Mouse (Mus musculus): ENCODE measurements around the gene Hnrnpll.

Hnrnpll gene

DNA sequence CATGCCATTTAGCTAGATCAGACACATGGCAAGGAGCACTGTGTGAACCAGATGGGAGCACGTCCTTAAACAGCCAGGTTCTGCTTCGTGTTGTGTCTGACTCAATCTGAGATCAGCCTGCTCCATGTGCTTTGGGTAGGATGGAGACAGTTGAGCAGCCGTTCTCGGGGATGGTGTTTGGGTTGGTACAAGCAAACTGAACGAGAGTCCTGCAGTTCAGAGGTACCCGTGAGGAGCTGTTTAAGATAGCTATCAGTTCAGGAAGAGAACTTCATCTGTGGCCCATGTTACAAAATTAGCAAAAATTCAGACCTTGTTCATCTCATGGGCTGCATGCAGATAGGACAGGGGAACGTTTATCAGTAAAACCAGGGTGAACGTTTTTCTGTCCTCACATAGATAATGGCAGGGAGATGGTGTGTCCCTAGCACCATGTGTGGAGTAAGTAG, 47.7 kb downstream of the Hnrnpll start:
- in situ Hi-C loops (cut with MboI; ENCODE audit: low pct_unique_long_range_greater_than_20kb in 1 of 2, low sequenced_read_pairs in 2 of 2, unreplicated experiment in 1 of 2), result loop anchor here in 1 of 2 experiments (25.0 kb wide), 1 partner anchor 352 kb away; no protein-coding TSS in a partner anchor

DNA sequence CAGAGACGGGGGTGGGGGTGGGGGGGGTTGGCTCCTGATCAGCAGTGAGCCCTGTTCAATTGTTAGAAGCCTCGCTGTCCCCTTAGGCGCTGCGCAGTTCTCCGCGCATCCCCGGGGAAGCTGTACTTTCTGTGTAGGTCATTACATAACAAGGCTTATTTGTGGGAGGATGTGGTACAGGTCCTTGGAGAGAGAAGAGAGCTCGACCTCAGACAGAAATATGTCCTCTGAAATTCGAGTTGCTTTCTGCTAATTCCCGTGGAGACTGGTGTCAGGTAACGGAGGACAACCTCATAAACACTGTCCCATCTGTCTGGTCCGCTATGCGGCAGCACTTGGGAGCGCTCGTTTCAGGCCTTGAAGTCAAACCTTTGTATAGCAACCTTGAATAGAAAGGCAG, 52.2 kb downstream of the Hnrnpll start:
- in situ Hi-C loops (cut with MboI; ENCODE audit: low pct_unique_long_range_greater_than_20kb in 1 of 2, low sequenced_read_pairs in 2 of 2, unreplicated experiment in 1 of 2), result loop anchor here in 1 of 2 experiments (25.0 kb wide), 1 partner anchor 348 kb away; no protein-coding TSS in a partner anchor

DNA sequence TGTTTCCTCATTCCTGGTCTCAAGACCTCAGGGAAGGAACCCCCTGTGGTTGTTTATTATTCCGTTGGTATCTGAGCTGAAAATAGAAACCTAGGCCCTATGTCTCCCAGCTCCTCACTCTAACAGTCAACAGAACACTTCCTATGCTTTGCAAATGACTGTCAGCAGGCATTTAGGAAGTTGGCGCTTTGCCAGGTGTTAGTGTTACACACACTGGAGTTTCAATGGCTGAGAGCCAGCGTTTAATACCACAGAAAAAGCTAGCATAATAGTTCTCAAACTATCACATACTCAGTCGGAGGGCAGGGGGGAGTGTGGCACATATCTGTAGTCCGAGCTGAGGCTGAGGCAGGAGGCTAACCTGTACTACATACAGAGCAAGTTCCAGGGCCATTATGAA, 53.3 kb downstream of the Hnrnpll start:
- in situ Hi-C loops (cut with MboI; ENCODE audit: low pct_unique_long_range_greater_than_20kb in 1 of 2, low sequenced_read_pairs in 2 of 2, unreplicated experiment in 1 of 2), result loop anchor here in 1 of 2 experiments (25.0 kb wide), 1 partner anchor 347 kb away; no protein-coding TSS in a partner anchor

DNA sequence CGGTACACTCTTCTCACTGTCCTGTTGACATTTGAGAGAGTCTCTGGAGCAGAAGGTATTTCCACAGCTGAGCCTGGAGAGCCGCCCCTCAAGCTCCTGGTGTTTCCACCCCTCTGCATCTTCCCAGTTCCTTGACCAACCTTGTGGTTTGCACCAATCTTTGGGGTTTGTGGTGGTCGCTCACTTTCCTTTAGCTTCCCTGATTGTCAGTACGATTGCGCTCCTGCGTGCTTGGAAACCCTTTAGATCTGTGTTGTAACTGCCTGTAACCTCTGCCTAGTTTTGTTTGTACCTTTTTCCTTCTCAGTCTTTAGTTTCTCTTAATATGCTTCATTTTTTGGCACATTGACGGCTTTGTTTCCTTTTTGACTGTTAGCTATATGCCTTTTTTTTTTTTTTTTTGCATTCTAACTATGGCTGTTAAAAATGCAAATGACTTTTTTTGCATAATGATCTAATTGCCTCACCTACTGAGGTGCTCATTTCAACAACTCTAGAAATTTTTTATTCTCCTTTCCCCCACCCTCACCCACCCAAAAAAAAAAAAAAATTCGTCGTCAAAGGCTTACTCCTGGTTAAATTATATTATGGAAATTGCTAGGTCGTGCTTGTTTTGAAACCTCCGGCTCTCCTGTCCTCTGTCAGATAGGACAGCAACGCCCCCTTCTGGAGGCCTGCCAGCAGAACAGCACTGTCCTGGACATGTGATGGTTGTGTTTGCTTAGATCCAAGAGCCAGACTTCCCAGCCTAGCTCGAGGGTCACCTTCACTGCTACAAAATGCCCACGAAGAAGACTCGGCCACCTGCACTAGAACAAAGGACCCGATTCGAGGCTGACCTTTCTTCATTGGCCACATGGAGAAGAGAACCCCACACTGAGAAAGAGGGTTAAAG, 57.5 kb downstream of the Hnrnpll start:
- in situ Hi-C loops (cut with MboI; ENCODE audit: low pct_unique_long_range_greater_than_20kb in 1 of 2, low sequenced_read_pairs in 2 of 2, unreplicated experiment in 1 of 2), result loop anchor here in 1 of 2 experiments (25.0 kb wide), 1 partner anchor 342 kb away; no protein-coding TSS in a partner anchor

DNA sequence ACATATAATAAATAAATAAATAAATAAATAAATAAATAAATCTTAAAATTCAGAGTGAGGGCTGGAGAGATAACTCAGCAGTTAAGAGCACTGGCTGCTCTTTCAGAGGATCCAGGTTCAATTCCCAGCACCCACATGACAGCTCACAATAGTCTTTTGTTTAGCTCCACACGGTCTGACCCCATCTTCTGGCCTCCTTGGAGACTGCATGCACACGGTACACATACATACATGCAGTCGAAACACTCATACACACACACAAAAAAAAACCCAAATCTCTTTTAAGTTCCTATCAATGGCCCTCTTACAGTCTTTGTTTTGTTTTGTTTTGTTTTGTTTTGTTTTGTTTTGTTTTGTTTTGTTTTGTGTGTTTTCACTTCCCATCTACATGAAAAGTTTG, 58.3 kb downstream of the Hnrnpll start:
- in situ Hi-C loops (cut with MboI; ENCODE audit: low pct_unique_long_range_greater_than_20kb in 1 of 2, low sequenced_read_pairs in 2 of 2, unreplicated experiment in 1 of 2), result loop anchor here in 1 of 2 experiments (25.0 kb wide), 1 partner anchor 342 kb away; no protein-coding TSS in a partner anchor

DNA sequence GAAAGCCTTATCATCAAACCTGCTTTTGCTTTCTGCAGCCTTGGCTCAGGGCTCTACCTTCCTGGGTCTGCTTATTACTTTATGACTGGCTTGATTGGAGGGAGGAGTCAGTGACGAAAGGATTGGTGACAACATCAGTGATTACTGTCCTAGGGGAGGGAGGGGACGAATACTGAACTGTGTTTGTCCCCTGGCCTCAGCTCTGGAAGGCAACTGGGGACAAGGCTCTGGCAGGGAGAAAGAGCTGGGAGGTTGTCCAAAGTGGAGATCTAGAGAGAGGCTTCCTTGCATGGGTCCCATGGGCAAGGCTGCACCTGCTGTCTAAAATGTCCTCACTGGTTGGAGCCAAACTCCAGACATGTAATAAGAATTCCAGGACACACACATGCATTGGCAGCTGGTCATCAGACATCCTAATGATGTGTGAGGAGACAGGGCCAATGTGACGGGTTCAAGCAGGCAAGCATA, 59.7 kb downstream of the Hnrnpll start:
- in situ Hi-C loops (cut with MboI; ENCODE audit: low pct_unique_long_range_greater_than_20kb in 1 of 2, low sequenced_read_pairs in 2 of 2, unreplicated experiment in 1 of 2), result loop anchor here in 1 of 2 experiments (25.0 kb wide), 1 partner anchor 340 kb away; no protein-coding TSS in a partner anchor

DNA sequence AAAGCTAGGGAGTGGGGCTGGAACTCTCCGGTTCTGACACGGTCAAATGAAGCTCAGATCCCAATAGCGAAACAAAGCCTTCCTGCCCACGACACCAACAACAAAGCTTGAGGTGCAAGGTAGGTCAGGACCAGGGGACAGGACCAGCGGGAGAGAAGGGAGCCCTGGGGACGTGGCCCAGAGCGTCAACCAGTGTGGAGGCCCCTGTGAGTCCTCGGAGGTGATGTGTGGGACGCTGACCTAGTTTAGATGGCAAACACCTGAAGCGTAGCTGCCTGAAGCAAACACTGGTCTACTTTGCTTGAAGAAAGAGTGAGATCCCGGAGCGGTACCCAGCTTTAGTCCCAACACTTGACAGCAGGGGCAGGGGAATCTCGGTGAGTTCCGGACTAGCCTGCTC, 62.5 kb downstream of the Hnrnpll start:
- in situ Hi-C loops (cut with MboI; ENCODE audit: low pct_unique_long_range_greater_than_20kb in 1 of 2, low sequenced_read_pairs in 2 of 2, unreplicated experiment in 1 of 2), result loop anchor here in 1 of 2 experiments (25.0 kb wide), 1 partner anchor 337 kb away; no protein-coding TSS in a partner anchor

DNA sequence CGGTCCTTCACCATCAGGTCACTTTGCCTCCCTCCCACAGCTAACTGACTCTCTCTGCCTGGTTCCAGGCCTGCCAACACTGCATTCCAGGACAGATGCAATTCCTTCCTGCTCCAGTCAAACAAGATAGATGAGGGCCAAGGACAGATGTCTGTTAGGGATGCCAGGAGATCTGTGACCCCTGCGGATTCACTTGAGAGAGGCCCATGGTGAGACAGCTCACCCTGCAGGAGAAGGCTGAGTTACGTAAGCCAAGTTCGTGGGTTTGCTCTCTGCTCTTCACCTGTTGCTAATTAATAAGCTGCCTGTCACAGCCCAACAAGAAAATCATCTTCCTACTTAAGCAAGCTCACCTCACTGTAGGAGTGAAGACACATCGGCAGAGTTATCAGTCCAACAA, 63.1 kb downstream of the Hnrnpll start:
- in situ Hi-C loops (cut with MboI; ENCODE audit: low pct_unique_long_range_greater_than_20kb in 1 of 2, low sequenced_read_pairs in 2 of 2, unreplicated experiment in 1 of 2), result no loop called here

DNA sequence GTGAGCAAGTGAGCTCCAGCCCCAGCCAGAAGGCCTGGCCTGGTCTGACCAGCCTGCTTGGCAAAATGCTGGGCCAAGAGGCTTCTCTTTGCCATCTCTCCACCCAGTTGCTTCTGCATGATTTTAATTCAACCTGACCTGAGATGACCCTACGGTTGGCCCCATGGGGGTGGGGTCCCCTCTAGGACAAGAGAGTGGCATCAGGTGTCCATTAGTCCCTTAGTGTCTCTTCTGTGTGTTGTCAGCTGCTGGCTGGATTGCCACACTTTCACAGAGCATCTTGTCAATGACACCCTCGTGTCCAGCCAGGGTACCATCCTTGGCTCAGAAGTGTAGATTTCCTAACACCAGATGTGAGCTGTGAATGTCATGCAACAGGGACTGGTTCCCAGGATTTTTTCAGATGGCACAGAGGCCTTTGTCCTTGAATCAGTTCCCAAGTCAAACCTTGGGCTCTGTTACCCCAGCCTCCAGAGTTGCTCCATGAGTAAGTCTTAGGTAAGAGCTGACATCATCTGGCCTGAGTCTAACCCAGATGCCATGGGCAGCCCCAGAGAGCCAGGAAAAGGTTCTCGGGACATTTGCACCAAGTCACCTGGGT, 66.9 kb downstream of the Hnrnpll start:
- in situ Hi-C loops (cut with MboI; ENCODE audit: low pct_unique_long_range_greater_than_20kb in 1 of 2, low sequenced_read_pairs in 2 of 2, unreplicated experiment in 1 of 2), result no loop called here

DNA sequence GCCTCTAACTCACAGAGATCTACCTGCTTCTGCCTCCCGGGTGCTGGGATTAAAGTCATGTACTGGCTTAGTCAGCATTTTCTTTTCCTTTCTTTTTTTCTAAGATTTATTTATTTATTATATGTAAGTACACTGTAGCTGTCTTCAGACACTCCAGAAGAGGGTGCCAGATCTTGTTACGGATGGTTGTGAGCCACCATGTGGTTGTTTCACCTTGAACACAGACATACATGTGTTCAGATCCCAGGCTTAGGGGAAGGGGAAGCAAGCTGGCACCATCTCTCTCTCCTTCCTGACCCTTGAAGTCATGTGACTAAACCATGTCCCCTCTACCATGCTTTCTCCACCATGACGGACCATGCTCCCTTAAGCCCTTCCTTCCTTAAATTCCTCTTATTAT, 70.0 kb downstream of the Hnrnpll start:
- in situ Hi-C loops (cut with MboI; ENCODE audit: low pct_unique_long_range_greater_than_20kb in 1 of 2, low sequenced_read_pairs in 2 of 2, unreplicated experiment in 1 of 2), result no loop called here

DNA sequence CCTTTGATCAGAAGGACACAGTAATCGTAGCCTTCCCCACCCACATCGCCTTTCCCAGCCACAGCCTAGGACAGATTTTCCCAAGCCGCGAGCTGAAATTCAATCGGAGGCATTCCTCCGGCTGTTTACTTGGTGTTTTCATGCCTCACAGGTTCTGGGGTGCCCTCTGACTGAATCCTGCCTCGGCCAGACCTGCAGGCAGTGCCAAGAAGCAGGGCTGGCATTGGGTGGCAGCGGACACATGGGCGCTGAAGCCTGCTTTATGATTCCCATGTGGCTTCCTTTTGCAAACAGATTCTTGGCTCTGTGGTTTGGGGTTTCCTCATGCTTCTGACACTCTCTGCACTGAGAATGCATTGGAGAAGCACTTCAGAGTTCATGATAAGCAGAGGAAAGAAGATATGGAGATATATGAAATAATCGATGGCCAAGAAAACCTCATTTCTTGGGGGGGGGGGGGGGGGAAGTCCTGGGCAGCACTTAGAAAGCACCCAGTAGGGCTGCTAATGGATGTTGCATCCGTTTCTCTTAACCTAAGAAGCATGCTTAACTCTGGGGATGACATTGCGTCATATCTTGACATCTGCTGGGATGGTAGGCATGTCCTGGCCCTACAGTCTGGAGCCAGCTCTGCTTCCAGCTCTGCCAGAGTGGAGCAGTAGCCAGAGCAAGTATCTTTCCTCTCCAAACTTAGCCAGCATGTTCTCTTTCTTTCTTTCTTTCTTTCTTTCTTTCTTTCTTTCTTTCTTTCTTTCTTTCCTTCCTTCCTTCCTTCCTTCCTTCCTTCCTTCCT, 70.8 kb downstream of the Hnrnpll start:
- in situ Hi-C loops (cut with MboI; ENCODE audit: low pct_unique_long_range_greater_than_20kb in 1 of 2, low sequenced_read_pairs in 2 of 2, unreplicated experiment in 1 of 2), result no loop called here

DNA sequence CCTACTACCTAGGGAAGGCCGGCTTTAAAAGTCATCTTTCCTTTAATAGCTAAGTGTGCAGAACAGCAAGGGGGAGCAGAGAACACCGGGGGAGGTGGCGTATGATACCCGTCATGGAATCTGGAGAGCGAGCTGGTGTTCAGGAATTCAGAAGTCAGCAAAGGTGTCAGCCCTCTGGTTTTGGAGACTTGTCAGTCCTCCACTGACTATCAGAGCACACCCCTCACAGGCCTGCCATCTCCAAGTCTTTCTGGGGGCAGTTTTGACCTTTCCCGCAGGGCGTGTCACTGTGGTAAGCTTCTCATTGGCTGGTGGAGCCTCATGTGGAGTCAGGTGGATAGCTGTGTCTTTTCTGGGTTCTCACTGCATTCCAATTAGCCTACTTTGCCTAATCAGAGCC, 72.0 kb downstream of the Hnrnpll start:
- in situ Hi-C loops (cut with MboI; ENCODE audit: low pct_unique_long_range_greater_than_20kb in 1 of 2, low sequenced_read_pairs in 2 of 2, unreplicated experiment in 1 of 2), result no loop called here

DNA sequence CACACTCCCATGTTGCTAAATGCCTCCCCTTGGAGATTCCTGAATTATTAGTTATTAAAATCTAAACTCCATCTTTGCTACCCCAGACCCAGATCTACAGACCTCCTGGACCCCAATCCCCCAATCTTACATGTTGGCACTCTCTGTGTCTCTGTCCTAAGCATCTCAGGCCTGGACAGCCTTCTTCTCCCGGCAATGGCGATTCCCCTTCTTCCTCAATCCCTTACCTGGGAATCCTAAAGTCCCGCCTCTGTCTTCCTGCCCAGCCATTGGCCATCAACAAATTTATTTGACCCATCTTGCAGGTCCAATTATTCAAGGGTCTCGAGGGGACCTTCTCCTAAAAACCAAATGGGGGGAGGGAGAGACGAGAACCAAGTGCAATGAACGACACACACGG, 77.7 kb downstream of the Hnrnpll start:
- in situ Hi-C loops (cut with MboI; ENCODE audit: low pct_unique_long_range_greater_than_20kb in 1 of 2, low sequenced_read_pairs in 2 of 2, unreplicated experiment in 1 of 2), result no loop called here

DNA sequence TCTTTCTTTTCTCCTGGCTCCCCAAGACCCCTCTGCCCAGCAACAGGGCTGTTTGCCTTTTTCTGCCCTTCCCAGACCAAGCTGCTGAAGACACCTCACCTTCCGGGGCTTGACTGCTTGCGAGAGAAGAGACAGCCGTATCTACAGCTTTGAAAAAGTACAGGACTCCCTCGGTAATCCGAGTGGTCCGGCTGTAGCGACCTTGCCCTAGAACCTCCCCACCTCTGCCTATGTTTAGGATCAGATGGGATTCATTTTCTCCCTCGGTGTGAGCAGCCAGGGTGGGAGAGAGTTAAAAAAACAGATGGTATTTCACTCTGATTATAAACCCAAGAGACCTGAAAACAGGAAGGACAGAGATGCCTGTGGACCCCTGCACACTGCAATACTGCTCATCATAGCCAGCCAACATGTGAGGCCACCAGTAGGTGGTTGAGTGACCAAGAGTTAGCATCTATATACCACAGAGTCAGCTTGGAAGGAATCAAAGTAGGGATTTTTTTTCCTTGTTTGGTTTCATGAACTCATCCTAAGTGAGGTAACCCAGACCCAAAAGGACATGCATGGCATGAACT, 79.1 kb downstream of the Hnrnpll start:
- in situ Hi-C loops (cut with MboI; ENCODE audit: low pct_unique_long_range_greater_than_20kb in 1 of 2, low sequenced_read_pairs in 2 of 2, unreplicated experiment in 1 of 2), result no loop called here

DNA sequence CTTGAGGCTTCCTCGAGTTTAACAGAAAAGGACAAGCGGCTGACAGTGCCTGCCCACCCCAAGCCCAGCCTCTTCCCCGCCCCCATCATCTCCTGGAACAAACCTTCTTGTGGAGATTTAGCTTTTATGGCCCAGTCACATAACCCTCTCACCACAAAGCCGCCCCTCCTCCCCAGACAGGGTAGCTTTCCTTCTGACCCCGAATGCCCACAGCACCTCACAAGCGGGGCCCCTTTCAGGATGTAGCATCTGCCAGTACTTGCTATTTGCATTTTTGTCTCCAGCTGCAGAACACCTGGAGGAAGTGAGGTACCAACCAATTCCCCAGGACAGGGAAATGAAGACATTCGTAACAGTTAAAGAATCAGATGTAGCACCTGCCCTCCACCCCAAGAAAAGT, 79.6 kb downstream of the Hnrnpll start:
- in situ Hi-C loops (cut with MboI; ENCODE audit: low pct_unique_long_range_greater_than_20kb in 1 of 2, low sequenced_read_pairs in 2 of 2, unreplicated experiment in 1 of 2), result no loop called here

DNA sequence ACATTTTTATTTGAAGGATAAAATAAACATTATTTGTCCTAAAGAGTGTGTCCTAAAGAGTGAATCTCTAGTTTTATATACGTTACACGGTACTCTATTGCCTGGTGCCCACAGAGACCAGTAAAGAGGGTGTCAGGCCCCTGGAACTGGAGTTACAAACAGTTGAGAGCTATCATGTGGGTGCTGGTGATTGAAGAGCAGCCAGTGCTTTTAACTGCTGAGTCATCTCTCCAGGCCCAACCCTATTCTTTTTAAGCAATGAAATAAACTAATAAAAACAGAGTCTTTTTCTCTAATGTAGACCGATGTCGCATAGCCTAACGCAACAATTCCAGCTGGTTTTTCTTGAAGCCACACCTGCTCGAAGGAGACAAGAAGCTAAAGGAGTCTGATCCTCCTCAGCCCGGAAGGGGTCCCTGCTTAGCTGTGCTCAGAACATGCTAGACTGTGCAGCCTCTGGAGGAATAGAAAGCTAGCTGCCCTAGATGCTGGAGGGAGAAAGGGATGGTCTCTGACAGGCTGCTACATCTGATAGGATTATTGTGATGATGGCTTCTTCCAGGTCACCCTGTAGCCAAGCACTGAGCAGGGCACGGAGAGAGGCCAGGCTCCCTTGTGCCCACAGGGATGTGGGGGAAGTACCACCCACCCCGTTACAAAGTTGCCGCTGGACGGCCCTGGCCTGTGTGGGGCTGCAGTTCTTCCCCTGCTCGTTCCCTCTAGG, 80.2 kb downstream of the Hnrnpll start:
- in situ Hi-C loops (cut with MboI; ENCODE audit: low pct_unique_long_range_greater_than_20kb in 1 of 2, low sequenced_read_pairs in 2 of 2, unreplicated experiment in 1 of 2), result no loop called here

DNA sequence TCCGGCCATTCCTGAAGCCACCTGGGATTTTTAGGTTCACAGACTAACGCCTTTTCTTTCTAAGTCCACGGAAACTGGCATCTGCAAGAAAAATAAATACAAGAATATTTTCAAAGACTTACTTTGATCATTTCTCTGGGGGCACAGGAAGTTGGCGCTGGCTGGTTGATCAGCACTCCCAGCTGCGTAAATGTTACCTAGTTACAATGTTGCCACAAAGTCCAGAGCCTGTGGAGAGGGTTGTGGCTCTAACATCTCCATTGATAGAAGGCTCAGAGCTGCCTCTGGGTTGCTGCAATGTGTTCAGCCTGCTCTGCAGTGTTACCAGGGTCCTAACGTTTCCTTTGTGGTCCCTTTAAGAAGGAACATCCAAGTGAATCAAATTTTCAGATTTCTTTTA, 80.8 kb downstream of the Hnrnpll start:
- in situ Hi-C loops (cut with MboI; ENCODE audit: low pct_unique_long_range_greater_than_20kb in 1 of 2, low sequenced_read_pairs in 2 of 2, unreplicated experiment in 1 of 2), result no loop called here

Measured in mouse embryonic stem cell (cell line).